Comparison of ENCODE assay signal across 8 mouse cellular contexts in genomic region chr15:100468295-100469188, GRCm38 (mm10). TPM values are rescaled to one million over a fixed set of nuclear protein-coding genes. Genes with fewer than 3 reads are reported as not detected.
A peak's percentile ranks its signal among the peaks of the same experiment; 100 is the strongest.
DNase-seq lines count a peak whose midpoint lies in the region; ATAC-seq and TF ChIP-seq lines count a peak whose summit lies in the region.

Letmd1 (plus strand) TSS chr15:100469023.

- peak within 1 kb of the TSS; percentile 91 for H3K4me3 ChIP-seq in heart, embryonic 13.5 days
- peak within 1 kb of the TSS; percentile 80 for H3K4me3 ChIP-seq in liver, embryonic 11.5 days (ENCODE audit: low read depth, low read length)
- peak within 1 kb of the TSS; percentile 52 for H3K4me3 ChIP-seq in myocyte

- peak within 1 kb of the TSS; percentile 50 for H3ac ChIP-seq in myocyte (ENCODE audit: control insufficient read depth, insufficient read length)

- no peaks in the 10 kb centered on the region for H3K79me2 ChIP-seq in myocyte (ENCODE audit: control insufficient read depth, insufficient read depth)

- ATAC-seq in CD4-positive, CD25-positive, alpha-beta regulatory T cell, adult 4 months = peak; percentile 92
- peak; percentile 85 for ATAC-seq in heart, embryonic 13.5 days (ENCODE audit: extremely low read depth, insufficient number of reproducible peaks, low FRiP score, low TSS enrichment)
- ATAC-seq in liver, embryonic 11.5 days (replicated peaks; ENCODE audit: low FRiP score) = peak; percentile 90

- no peaks in the 10 kb centered on the region for H3K27me3 ChIP-seq in heart, embryonic 13.5 days (replicated peaks)
- no peaks in the 10 kb centered on the region for H3K27me3 ChIP-seq in liver, embryonic 11.5 days (replicated peaks; ENCODE audit: control insufficient read depth, insufficient read depth, low read length)
- no peaks in the 10 kb centered on the region for H3K27me3 ChIP-seq in myocyte (ENCODE audit: control insufficient read depth, insufficient read depth, insufficient read length)

- DNase-seq in c-Kit-negative CD71-positive TER-119-positive erythroid progenitor cells, embryonic 14.5 days (ENCODE audit: low read depth, low spot score) = peak; percentile 53
- DNase-seq in fibroblast of lung, adult 2 months (ENCODE audit: low read depth) = peak; percentile 54
- peak; percentile 94 for DNase-seq in kidney, postnatal 10 days
- DNase-seq in liver, embryonic 11.5 days (ENCODE audit: low spot score) = peak; percentile 85
- peak; percentile 78 to 92 for DNase-seq in spleen, postnatal 4 days (ENCODE audit: low spot score in 2 of 2)

- H3K9ac ChIP-seq in heart, embryonic 13.5 days = peak within 1 kb of the TSS; percentile 93
- peak within 1 kb of the TSS; percentile 69 for H3K9ac ChIP-seq in liver, embryonic 11.5 days (ENCODE audit: low read depth, low read length)

- H3K9me3 ChIP-seq in heart, embryonic 13.5 days = no peaks in the 10 kb centered on the region
- no peaks in the 10 kb centered on the region for H3K9me3 ChIP-seq in liver, embryonic 11.5 days (ENCODE audit: control insufficient read depth, low read length)

- H3K4me1 ChIP-seq in heart, embryonic 13.5 days = peaks cover 24% of the 10 kb centered on the region
- peaks cover 20% of the 10 kb centered on the region for H3K4me1 ChIP-seq in liver, embryonic 11.5 days (replicated peaks; ENCODE audit: control insufficient read depth, insufficient read depth, low read length)

- peak within 1 kb of the TSS; percentile 96 for H3K4me2 ChIP-seq in heart, embryonic 13.5 days
- peak within 1 kb of the TSS; percentile 90 for H3K4me2 ChIP-seq in liver, embryonic 11.5 days
- peak within 1 kb of the TSS; percentile 87 for H3K4me2 ChIP-seq in myocyte (ENCODE audit: low read depth)

- peak; percentile 81 for TF ChIP-seq POLR2A in myocyte (IDR thresholded peaks at IDR 0.05; ENCODE audit: insufficient read length, low read depth)

- H3K27ac ChIP-seq in heart, embryonic 13.5 days (replicated peaks) = peak within 1 kb of the TSS; percentile 90
- H3K27ac ChIP-seq in liver, embryonic 11.5 days (ENCODE audit: low read depth, low read length) = peak within 1 kb of the TSS; percentile 80

- H3K36me3 ChIP-seq in heart, embryonic 13.5 days = peaks cover 28% of the 10 kb centered on the region
- peaks cover 13% of the 10 kb centered on the region; the same call in 1 of the 2 replicates for H3K36me3 ChIP-seq in liver, embryonic 11.5 days (ENCODE audit: control insufficient read depth, insufficient read depth, low read length)
- H3K36me3 ChIP-seq in myocyte (ENCODE audit: control insufficient read depth, insufficient read depth) = peaks cover 3% of the 10 kb centered on the region

- WGBS in heart, embryonic 13.5 days = 2% methylated on average over 80 of the region's 84 CpGs
- WGBS in liver, embryonic 11.5 days = 2% methylated on average over 66 of the region's 84 CpGs

TF ChIP-seq in myocyte, 11 proteins besides CTCF, POLR2A, EP300 and RAD21:
- peak in 1 of 3 experiments; percentile 32 for TF ChIP-seq MYOG (IDR thresholded peaks at IDR 0.05; ENCODE audit: control insufficient read depth in 1 of 3, insufficient read depth in 1 of 3, insufficient read length in 2 of 3, low read depth in 2 of 3)
- TF ChIP-seq SRF (IDR thresholded peaks at IDR 0.05; ENCODE audit: control insufficient read depth, insufficient read length, low read depth) = peak; percentile 45
- TF ChIP-seq REST (IDR thresholded peaks at IDR 0.05; ENCODE audit: insufficient read depth, insufficient read length) = peak; percentile 95
- no peak for TF ChIP-seq CEBPB (IDR thresholded peaks at IDR 0.05; ENCODE audit: insufficient read depth, poor library complexity, severe bottlenecking)
- peak; percentile 62 for TF ChIP-seq POLR2AphosphoS2 (IDR thresholded peaks at IDR 0.05; ENCODE audit: insufficient read length, low read depth)
- TF ChIP-seq E2F4 (IDR thresholded peaks at IDR 0.05; ENCODE audit: insufficient read depth) = no peak
- no peak for TF ChIP-seq MAX (IDR thresholded peaks at IDR 0.05; ENCODE audit: low read depth)
- no peak for TF ChIP-seq USF1 (IDR thresholded peaks at IDR 0.05; ENCODE audit: low read depth)
- TF ChIP-seq MYOD1 (IDR thresholded peaks at IDR 0.05; ENCODE audit: control insufficient read depth in 1 of 3, insufficient read length in 2 of 3, low read depth in 2 of 3) = peak in 2 of 3 experiments; percentile 29 to 59

RNA-seq across cellular contexts. Expression of gene Letmd1, which starts in this region (rescaled TPM):
- 10 to 100 TPM; 52.3 to 82.7 TPM for polyA plus RNA-seq in CD4-positive, CD25-positive, alpha-beta regulatory T cell, adult 4 months (2017; shearing (Covaris generic))
- polyA plus RNA-seq in heart, embryonic 13.5 days (2015; fragmentation: Nextera tagmentation; extraction: Ambion mirVana) = 15.3 and 15.8 TPM in 2 replicates
- 34.2 and 36.0 TPM in 2 replicates for polyA plus RNA-seq in liver, embryonic 11.5 days (2014; fragmentation: Nextera tagmentation; extraction: Ambion mirVana)
- polyA plus RNA-seq in myocyte (2012; fragmentation: generic; extraction: Trizol) = 24.8 TPM

Comparison
In these comparisons a context has a peak if more than half of its experiments do, and no peak if none do; other contexts are left out.
1. Peak in every context shown above with its lines: DNase-seq, ATAC-seq, H3K4me3 ChIP-seq and H3K27ac ChIP-seq.